Mouse (Mus musculus) liver (tissue): Measurements from ENCODE around the gene Mon2.
"Not testable (repeated sequence)": the region's sequence is repeated elsewhere in the genome, so short reads cannot be mapped to it uniquely, and the experiment has no call there.

Experiments used
- DNase-seq: peaks from one replicate; pipeline ENCODE4 v3.0.0-alpha.2; 2020; ENCODE audit warnings: mixed read lengths

The Mon2 gene

DNA sequence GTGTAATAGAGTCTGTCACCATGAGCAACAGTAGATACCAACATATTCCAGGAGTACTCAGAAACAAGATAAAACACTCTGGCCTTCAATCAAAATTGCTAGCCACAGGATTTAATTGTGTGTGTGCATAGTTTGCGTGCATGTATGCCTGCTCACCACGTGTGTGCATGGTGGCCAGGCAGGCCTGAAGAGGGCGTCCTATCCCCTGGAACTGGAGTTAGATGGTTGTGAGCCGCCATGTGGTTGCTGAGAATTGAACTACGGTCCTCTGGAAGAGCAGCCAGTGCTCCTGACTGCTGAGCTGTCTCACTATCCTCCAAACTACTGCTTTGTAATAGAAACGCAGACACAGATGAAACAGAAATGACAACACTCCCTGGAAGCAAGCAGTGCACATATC lies 85.7 kb downstream of the Mon2 start:
- no peak for DNase-seq

DNA sequence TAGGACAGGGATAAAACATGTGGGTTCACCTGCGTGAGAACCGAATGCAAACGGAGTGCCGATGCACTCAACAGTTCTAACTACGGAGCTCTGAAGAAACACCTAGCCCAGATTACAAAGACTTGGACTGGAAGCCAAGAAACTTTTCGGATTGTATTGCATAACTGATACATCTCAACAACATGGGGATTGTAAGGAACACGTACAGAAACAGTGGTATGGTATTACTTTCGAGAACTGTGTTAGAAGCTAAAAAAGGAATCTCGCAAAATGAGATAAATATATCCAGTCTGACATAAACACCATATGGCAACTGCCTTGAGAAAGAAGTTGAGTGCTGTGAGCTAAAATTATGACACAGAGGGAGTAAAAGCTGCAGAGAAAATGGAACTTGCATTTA lies 86.4 kb downstream of the Mon2 start:
- DNase-seq: no peak

DNA sequence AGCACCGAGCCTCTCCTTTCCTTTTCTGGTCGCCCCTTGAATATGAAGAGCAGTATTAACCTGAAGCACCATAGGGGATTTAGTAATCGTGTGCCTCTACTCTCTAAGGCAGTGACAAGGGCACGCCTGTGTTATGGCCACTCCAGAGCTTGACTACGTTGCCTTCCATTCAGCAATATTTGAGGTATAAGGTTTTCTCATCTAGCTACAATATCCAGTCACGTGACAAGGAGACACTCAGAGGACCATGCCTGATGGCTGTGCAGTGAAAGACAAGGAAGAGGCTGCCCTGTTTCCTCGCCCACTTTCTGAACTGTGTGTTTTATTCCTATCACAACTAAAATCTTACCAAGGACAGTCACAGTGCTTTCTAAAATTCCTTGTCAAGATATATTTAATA lies 87.9 kb downstream of the Mon2 start:
- DNase-seq: no peak

DNA sequence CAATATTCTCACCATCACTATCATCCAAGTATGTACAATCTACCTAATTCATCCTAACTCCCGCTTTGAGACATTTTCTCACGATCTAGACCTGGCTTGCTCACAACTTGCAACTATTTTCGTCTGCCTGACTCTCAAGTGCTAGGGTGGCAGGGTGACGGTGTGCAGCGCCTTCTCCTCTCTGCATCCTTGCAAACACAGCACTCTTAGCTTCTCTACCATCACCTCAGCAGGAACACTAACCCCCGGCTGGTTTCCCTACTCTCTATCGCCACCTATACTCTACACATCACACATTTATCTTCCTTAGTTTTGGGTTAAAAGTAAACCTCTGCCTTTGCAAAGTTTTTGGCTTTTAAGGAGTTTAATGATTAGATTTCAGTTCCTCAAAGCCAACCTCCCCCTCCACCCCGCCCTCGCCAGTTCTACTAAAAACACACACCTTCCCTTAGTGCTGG lies 88.6 kb downstream of the Mon2 start:
- DNase-seq: peak; percentile 41

DNA sequence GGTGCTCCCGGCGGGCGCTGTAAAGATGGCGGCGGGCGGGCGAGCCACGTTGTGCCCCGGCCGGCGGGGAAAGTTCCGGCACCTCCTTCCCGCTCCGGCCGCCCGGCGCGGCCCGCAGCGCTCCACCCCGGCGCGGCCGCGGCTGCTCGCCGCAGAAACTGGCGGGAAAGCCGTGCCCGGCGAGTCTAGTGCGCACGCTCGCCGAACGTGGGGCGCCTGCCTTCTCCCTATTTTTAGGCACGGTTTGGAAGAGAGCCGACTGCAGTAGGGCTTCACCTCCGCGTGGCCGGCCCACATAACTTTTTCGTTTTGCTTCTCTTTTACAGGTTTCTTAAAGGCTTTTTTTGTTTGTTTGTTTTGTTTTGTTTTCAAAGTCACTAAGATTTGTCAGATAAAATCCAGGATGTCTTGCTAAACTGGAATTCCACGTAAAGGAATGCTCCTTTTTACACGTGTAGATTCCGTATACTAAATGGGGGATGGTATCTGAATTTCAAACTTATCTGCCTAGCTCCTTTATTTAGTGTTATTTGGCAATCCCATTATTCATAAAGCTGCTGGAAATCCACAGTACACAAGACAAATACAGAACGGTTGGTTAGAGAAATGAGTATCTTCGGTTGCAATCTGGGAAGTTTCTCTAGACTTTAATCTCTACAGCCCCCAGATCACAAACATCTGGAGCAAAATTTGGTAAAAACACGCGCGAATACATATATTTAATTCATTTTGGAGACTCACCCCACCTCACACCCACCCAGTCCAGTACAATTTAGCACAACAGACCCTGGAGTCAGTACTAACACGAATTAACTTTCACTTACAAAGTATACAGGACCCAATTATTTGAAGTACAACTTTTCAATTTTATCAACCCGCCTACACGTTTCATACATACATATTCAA lies 89.7 kb downstream of the Mon2 start:
- peak; percentile 89 for DNase-seq

DNA sequence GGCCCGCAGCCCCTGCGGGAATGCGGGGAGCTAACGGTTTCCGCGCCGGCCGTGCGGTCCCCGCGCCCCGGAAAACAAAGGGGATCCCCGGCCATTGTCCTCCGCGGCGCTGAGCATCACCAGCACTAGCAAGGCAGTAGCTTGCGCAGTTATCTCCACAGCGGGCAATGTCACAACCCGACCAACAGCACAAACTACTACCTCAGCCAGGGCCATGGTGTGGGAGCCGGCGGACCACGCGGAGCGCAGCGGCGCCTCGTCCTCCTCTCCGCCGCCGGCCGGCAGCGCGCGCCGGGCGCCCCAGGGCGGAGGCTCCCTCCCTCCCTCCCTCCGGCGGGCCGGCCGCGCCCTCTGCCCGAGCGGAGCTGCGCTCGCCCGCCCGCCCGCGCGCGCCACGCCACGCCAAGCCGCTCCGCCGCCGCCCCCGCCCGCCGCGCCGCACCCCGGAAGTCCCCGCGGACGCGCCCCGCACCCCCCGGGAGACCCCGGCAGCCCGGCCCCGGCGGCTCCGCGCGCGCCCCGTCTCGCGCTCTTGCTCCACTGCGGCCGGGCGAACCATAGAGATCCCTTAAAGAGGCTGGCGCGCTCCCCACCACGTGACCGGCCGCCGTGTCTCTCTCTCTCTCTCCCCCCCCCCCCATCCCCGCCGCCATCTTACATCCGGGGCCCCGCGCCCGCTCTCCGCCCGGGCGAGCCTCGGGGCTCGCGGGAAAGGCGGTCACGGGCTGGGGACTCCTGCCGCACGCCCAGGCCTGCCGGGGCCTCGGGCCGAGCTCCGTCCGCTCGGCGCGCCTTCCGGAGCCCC lies 90.6 kb downstream of the Mon2 start:
- DNase-seq: peak; percentile 88

DNA sequence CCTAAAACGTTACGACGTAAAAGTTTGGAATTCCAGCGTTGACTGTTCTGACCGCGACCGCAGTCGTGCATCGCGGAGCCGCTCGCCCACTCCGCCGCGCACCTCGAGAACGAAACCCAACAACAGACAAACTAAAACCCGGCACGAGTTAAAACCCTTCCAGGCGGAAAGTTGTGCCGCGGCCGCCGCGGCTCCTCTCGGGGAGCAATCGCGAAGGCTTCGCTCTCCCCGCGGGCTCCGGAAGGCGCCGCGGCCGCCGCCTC lies 91.1 kb downstream of the Mon2 start:
- peak; percentile 57 for DNase-seq

DNA sequence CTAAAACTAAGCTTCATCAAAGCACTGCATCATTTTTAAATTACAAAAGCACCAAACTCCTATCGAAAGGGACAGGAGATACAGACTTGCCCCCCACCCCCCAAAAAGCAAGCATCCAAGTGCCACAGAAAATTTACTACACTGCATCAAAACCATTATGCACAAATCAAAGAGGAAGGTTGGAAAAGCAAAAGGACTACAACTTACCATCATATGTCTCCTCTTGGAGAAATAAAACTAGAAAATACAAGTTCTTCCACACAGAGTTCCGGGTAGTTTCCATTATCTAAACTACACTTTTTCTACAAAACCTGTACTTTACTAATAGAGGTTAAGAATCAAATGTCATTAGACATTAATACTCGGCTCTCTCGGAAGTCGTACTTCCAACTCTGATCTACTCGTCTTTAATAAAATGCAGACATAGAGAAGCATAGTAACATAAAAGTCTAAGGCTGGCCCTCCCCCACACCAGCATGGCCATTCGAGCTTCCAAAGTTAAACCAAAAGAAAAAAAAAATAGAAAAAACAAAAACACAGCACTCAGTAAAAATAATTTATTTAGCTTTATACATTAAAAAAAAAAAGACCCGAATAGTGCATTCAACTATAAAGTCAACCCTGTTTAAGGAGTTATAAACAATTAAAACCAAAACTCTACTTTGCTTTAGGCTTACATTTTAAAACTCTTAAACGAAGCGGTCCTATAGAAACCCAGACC lies 91.6 kb downstream of the Mon2 start:
- DNase-seq: no peak

DNA sequence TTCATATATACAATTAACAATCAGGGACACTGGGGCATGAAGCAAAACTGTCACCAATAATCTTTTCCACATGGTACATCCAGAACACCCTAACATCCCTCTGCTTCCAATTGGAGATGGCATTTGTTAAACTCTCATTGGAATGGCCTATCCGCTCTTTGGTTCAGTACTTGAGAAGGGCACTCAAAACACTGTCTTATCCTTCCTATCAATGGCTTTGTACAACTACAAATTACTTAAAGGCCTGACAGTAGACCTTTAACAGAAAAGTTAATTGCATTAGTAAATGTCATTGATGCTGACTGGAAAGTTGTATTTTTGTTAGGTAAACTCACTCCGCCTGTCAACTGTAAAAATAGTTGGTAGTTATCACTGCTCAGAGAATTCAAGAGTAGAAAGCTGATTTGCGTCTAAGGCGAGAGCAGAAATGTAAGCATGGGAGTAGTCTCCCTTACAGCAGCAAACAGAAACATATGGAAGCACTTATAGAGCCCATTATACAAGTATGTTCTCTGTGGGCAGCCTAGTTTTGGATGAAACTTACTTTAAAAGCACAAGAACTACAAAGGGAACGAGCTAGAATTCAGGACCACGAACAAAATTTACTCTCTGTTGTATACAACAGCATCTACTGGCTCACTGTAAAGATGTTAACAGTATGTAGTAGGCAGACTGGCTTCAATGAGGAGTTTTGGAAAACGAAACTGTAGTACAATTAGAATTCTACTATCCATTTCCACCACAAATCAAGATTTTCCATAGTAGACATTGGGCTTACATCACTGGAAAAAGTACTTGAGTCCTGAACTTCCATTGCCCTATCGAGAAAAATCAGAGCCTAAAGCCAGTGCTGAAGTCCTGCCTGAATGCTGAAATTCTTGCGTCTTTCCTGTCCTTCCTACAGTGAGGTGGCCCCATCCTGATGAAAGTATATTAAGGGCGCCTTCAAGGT lies 92.5 kb downstream of the Mon2 start:
- no peak for DNase-seq

DNA sequence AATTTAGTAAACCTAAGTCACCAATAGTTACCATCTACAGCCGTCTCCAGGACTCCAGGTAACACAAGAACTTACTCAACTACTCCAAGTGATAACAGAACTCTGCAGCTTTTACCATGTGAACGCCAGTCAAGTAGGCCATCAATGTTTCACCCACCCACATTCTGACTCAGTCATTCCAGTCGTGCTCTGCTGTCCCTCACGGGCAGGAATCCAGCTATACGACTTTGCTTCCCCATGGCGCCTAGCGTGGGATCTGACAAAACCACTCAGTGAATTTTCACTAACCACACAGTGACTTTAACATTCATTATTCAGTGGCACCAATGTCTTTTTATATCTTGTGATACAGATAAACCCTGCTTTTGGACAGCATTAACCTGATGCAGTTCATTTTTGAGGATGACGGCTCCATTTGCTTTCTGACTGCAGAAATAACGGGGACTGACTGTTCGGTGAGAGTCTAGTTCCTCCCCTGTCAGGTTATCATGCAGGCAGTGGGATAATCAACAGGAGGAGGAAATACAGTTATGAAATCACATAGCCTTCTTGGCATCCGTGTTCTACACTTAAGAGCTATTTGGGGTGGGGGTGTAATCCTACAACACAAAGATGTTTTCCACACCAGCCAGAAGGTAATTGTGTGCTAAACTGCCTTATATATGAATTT lies 93.3 kb downstream of the Mon2 start:
- DNase-seq: no peak

DNA sequence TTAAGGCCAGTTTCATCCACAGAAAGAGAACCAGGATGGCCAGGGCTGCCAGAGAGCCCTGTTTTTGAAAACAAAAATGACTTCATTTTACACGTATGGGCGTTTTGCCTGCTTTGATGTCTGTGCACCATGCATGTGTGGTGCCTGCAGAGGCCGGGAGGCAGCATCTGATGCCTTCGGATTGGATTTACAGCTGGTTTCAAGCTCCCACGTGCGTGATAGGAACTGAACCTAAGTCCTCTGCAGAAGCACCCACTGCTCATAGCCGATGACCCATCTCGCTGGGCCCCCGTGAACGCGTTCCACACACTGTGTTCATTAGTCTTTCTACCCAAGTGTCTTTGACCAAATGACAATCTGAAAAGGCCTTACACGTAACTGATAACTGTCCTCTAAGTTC lies 96.2 kb downstream of the Mon2 start:
- no peak for DNase-seq

DNA sequence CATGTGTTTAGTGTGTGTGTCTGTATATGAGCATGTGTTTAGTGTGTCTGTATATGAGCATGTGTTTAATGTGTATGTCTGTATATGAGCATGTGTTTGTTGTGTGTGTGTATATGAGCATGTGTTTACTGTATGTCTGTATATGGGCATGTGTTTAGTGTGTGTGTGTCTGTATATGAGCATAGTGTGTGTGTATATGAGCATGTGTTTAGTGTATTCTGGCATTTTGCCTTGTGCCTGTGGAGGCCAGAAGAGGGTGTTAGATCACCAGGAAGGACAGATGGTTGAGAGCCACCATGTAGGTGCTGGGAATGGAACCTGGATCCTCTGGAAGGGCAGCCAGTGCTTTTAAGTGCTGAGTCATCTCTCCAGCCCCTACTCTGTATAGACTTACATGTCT lies 96.9 kb downstream of the Mon2 start:
- no peak for DNase-seq

DNA sequence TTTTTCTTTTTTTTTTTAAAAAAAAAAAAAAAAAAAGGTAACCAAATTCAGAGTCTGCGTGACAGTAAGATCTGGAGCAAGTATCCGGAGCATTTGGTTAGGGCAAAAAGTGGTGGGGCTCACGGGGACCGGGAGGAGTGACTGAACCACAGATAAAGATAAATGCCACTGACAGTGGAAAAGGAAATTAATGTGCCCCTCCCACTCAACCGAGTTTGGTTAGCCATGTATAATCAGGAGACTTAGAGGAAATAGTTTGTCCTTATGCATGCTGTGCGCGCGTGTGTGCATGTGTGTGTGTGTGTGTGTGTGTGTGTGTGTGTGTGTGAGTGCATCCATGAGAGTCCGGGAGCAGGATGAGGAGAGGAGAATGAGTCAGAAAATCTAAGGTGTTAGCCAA lies 100.3 kb downstream of the Mon2 start:
- no peak for DNase-seq

DNA sequence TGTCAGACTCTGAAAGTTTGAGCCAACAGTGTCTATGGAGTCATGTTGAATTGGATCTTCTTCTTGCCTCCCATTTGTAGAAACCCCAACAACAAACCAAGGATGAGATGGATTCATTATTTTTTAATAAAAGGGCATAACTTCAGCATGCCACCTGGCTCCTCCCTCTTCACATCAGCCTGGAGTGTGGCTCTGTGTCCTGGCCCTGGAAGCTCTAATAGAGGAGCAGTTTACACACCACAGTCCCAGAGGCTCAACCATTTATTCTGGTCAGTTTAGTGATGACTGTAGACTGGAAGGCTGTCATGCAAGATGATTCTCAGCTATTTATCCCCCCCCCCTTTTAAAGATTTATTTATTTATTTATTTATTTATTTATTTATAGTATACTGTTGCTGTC lies 103.1 kb downstream of the Mon2 start:
- no peak for DNase-seq

DNA sequence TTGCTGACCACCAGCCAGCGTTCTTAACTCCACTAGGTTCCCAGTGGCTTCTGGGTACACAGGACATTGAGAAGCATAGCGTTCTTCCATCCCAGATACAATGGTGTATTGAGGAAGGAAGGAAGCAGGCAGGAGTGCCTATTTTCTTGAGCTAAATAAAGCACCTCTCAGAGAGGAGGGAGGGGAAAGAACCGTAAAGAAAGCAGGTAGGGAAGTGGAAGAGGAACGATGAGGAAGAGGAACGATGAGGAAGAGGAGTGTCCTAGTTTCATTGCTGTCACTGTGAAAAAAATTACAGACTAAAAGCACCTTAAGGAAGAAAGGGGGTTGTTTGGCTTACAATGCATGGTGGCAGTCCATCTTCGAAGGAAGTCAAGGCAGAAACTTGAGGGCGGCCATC lies 106.1 kb downstream of the Mon2 start:
- no peak for DNase-seq

DNA sequence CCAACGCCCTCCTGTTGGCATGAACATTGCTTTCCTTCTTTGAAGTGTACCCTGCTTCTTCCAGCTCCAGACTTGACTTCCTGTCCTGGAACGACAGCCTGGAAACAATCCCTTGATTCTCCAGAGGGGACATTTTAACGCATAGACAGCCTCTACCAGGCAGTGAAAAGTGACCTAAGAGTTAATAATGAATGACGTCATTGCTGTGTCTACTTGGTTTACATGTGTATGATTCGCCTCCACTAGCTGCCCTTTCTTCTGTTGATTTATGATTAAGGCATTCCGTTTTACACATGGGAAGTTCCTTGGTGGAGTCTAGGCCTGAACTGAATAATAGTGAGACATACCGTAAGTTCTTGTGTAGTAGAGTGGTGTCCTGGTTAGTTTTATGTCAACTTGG lies 109.9 kb downstream of the Mon2 start:
- no peak for DNase-seq

DNA sequence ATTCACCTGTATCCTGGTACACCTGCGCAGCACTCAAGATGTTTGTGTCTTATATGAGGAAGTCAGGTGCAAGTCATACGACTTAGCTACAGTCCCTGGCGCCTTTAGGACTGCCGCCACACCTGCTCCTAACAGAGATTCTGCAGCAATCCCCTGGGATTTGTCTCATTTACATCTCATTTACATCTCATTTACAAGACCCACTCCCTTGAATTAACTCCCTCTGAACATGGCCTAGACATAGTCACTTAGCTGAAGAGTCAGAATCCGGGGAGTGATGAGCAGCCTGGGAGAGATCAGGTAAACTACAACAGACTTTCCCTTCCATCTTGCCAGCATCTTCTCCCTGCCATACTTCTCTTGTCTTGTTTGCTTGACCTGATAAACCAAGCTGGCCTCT lies 110.7 kb downstream of the Mon2 start:
- DNase-seq: not testable (repeated sequence)

DNA sequence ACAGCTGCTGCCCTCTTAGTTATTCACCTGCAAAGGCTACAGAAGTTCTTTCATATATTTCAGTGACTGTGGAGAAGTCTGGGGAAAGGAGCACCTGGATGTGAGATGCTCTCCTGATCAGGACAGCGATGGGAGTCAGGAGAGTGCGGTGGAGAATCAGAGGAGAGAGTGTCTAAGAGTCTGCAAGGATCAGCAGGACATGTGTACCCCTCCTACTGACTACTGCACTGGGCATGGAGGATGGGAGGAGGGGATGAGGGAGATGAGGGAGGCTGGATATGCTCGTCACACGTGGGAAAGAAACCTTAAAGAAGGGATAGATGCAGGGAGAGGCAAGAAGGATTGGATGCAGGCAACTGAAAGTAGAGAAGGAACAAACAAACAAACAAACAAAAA lies 112.1 kb downstream of the Mon2 start:
- no peak for DNase-seq

DNA sequence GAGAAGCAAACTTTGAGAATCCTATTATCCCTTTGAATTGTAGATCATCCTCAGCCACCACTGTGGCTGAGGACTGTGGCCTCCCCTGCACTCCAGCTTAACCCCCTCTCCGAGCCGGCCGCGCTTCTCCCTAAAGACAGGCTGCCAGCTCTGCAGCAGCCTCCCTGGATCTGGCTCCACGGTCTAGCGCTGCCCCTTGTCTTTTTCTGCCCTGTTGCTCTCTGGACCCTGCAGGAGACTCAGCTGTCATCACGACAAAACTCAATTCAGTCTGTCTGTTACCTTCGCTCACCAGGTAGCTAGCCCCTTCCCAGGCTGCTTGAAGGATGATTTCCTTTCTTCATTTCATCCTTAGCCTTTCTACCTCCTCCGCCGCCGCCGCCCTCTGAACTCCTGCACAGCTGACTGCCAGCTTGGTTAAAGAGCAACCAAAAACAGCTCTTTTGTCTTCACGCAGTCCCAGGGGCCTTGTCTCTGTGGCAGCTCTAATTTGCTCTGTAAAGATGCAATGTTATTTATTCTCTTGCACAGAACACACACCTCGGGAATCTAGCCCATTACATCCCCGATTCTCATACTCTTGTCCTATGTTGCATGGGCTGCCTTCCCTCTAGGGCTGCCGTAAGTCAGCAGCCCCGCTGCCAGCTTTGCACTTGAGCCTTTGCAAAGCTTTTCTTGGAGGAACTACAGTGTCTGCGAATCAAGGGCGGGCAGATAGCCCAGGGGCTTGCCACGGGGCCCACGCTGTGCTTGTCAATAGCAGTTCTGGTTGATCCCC lies 112.7 kb downstream of the Mon2 start:
- DNase-seq: no peak

DNA sequence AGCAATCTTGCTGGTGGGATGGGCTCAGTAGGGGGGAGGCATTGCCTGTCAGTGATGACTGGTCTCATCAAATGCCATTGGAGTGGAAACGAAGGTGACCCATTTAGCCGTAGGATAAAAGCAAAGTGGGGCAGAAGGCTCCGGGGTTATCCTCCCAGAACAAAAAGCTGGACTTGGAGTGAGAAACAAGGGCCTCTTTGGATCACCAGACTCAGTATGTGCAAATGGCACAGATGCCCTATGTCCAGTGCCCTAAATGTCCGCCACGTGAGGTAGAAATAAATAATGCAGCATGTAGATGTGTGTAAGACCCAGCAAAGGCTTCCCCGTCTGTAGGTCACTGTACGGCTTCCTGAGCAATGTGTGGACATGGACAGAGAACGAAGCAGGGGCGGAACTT lies 113.7 kb downstream of the Mon2 start:
- DNase-seq: no peak

DNA sequence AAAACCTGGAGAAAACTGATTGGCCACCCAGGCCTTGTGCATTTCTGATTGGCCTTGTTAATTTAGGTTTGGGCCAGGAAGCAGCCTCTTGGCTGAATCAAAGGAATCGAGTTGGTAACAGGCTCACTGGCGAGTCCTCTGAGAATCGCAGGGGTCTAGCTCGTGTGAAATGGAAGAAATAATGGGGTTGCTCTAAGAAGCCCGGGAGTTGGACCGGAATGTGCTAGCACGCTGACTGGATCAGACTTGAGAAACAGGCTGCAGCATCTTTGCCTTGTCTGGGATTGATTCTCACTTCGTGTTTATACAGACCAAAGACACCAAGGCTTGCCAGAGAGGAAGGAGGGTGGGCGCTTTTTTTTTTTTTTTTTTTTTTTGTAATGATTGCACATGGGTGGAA lies 114.8 kb downstream of the Mon2 start:
- no peak for DNase-seq
